Mouse (Mus musculus): Measurements from ENCODE around the gene Rnf215.
A peak's percentile ranks its signal among the peaks of the same experiment; 100 is the strongest.
"Not testable (repeated sequence)": the region's sequence is repeated elsewhere in the genome, so short reads cannot be mapped to it uniquely, and the experiment has no call there.

Gene Rnf215

GRCm38 (mm10) chr11:4113496-4113895 lies 21.5 kb upstream of the Rnf215 start:
- no peak for DNase-seq (ENCODE audit: low read depth, low spot score)

- DNase-seq (ENCODE audit: low read depth, low spot score) = no peak
These were observed 21.0 kb upstream of the Rnf215 start for GRCm38 (mm10) chr11:4113970-4114369.

- DNase-seq (ENCODE audit: low read depth, low spot score) = not testable (repeated sequence)
These were observed 20.5 kb upstream of the Rnf215 start for GRCm38 (mm10) chr11:4114541-4114940.

GRCm38 (mm10) chr11:4115407-4115806 lies 19.6 kb upstream of the Rnf215 start:
- no peak for DNase-seq (ENCODE audit: low read depth, low spot score)

GRCm38 (mm10) chr11:4116458-4117141 lies 18.4 kb upstream of the Rnf215 start:
- DNase-seq (ENCODE audit: low read depth, low spot score) = no peak

- no peak for DNase-seq (ENCODE audit: low read depth, low spot score)
These were observed 17.5 kb upstream of the Rnf215 start for GRCm38 (mm10) chr11:4117372-4118071.

- DNase-seq (ENCODE audit: low read depth, low spot score) = peak; percentile 62
These were observed 16.7 kb upstream of the Rnf215 start for GRCm38 (mm10) chr11:4118081-4118921.

- no peak for DNase-seq (ENCODE audit: low read depth, low spot score)
These were observed 15.4 kb upstream of the Rnf215 start for GRCm38 (mm10) chr11:4119635-4120034.

- DNase-seq (ENCODE audit: low read depth, low spot score) = no peak
These were observed 13.3 kb upstream of the Rnf215 start for GRCm38 (mm10) chr11:4121691-4122090.

GRCm38 (mm10) chr11:4122226-4122625 lies 12.8 kb upstream of the Rnf215 start:
- no peak for DNase-seq (ENCODE audit: low read depth, low spot score)

GRCm38 (mm10) chr11:4122742-4123579 lies 12.0 kb upstream of the Rnf215 start, which contains the start of gene Sec14l2:
Gene Sec14l2, minus strand, starts transcription at chr11:4123415.
- peak; percentile 75 for DNase-seq (ENCODE audit: low read depth, low spot score)

GRCm38 (mm10) chr11:4123922-4124321 lies 11.1 kb upstream of the Rnf215 start:
- peak; percentile 50 for DNase-seq (ENCODE audit: low read depth, low spot score)

GRCm38 (mm10) chr11:4127059-4127458 lies 7.9 kb upstream of the Rnf215 start:
- no peak for DNase-seq (ENCODE audit: low read depth, low spot score)

GRCm38 (mm10) chr11:4128461-4128860 lies 6.5 kb upstream of the Rnf215 start:
- DNase-seq (ENCODE audit: low read depth, low spot score) = not testable (repeated sequence)

GRCm38 (mm10) chr11:4133450-4133849 lies 1.6 kb upstream of the Rnf215 start:
- peak; percentile 54 for DNase-seq (ENCODE audit: low read depth, low spot score)

GRCm38 (mm10) chr11:4134400-4134799 lies 602 bp upstream of the Rnf215 start:
- no peak for DNase-seq (ENCODE audit: low read depth, low spot score)

- DNase-seq (ENCODE audit: low read depth, low spot score) = no peak
These were observed 4.0 kb downstream of the Rnf215 start for GRCm38 (mm10) chr11:4138964-4139363.

- DNase-seq (ENCODE audit: low read depth, low spot score) = no peak
These were observed 6.5 kb downstream of the Rnf215 start for GRCm38 (mm10) chr11:4141505-4141904.

- DNase-seq (ENCODE audit: low read depth, low spot score) = no peak
These were observed 7.3 kb downstream of the Rnf215 start for GRCm38 (mm10) chr11:4142352-4142751.

GRCm38 (mm10) chr11:4143281-4144062 lies 8.5 kb downstream of the Rnf215 start:
- DNase-seq (ENCODE audit: low read depth, low spot score) = no peak
